Mouse (Mus musculus): ENCODE results near the gene Iqschfp. TPM values are rescaled to one million over a fixed set of nuclear protein-coding genes. Genes with fewer than 3 reads are reported as not detected.

The Iqschfp gene
- total and polyA plus RNA-seq, 2 experiments from 2014 or later: not detected

GRCm38 (mm10) chr3:68483517-68483916, 591.5 kb downstream of the Iqschfp start:
- WGBS: 92% methylated on average over 3 of the region's 3 CpGs
- DNase-seq (ENCODE audit: low spot score) (no peak), ATAC-seq (ENCODE audit: insufficient read depth, low read depth) (no peak)
- Histone ChIP-seq H3K36me3 (replicated peaks; ENCODE audit: control insufficient read depth, insufficient read depth, low read length) (no peaks in the 10 kb centered on the region), H3K27me3 (ENCODE audit: control insufficient read depth, insufficient read depth, low read length) (no peaks in the 10 kb centered on the region), H3K4me3 (ENCODE audit: low read depth, low read length) (no peak overlapping the region), H3K9ac (replicated peaks; ENCODE audit: low read depth, low read length) (no peak overlapping the region), H3K9me3 (replicated peaks; ENCODE audit: control insufficient read depth, low read length) (no peaks in the 10 kb centered on the region), H3K4me1 (ENCODE audit: control insufficient read depth, insufficient read depth) (no peaks in the 10 kb centered on the region), H3K27ac (ENCODE audit: low read depth) (no peak overlapping the region), H3K4me2 (ENCODE audit: low read depth, low read length) (no peak overlapping the region)
- TF ChIP-seq EP300 (IDR thresholded peaks at IDR 0.05; ENCODE audit: low read depth): no peak

- TF ChIP-seq CTCF (IDR thresholded peaks at IDR 0.05; ENCODE audit: low read depth) (no peak), EP300 (IDR thresholded peaks at IDR 0.05; ENCODE audit: low read depth) (no peak)
- H3K27ac ChIP-seq (ENCODE audit: low read depth): no peak overlapping the region
Measured at GRCm38 (mm10) chr3:68484021-68484420, 592.0 kb downstream of the Iqschfp start.

GRCm38 (mm10) chr3:68484561-68484960, 592.5 kb downstream of the Iqschfp start:
- DNase-seq (ENCODE audit: low spot score): no peak
- no peak for TF ChIP-seq EP300 (IDR thresholded peaks at IDR 0.05; ENCODE audit: low read depth)
- no peak for TF ChIP-seq CTCF (IDR thresholded peaks at IDR 0.05; ENCODE audit: low read depth)
- no peak overlapping the region for H3K27ac ChIP-seq (ENCODE audit: low read depth)
- H3K4me2 ChIP-seq (ENCODE audit: low read depth, low read length): no peak overlapping the region
- 60% methylated on average over 4 of the region's 4 CpGs for WGBS
- H3K27me3 ChIP-seq (ENCODE audit: control insufficient read depth, insufficient read depth, low read length): no peaks in the 10 kb centered on the region
- H3K36me3 ChIP-seq (replicated peaks; ENCODE audit: control insufficient read depth, insufficient read depth, low read length): no peaks in the 10 kb centered on the region
- H3K9me3 ChIP-seq (replicated peaks; ENCODE audit: control insufficient read depth, low read length): no peaks in the 10 kb centered on the region
- H3K4me1 ChIP-seq (ENCODE audit: control insufficient read depth, insufficient read depth): no peaks in the 10 kb centered on the region
- no peak overlapping the region for H3K9ac ChIP-seq (replicated peaks; ENCODE audit: low read depth, low read length)
- ATAC-seq (ENCODE audit: insufficient read depth, low read depth): no peak
- H3K4me3 ChIP-seq (ENCODE audit: low read depth, low read length): no peak overlapping the region

More at GRCm38 (mm10) chr3:68484021-68484420, 592.0 kb downstream of the Iqschfp start:
- Histone ChIP-seq H3K9ac (replicated peaks; ENCODE audit: low read depth, low read length) (no peak overlapping the region), H3K9me3 (replicated peaks; ENCODE audit: control insufficient read depth, low read length) (no peaks in the 10 kb centered on the region), H3K36me3 (replicated peaks; ENCODE audit: control insufficient read depth, insufficient read depth, low read length) (no peaks in the 10 kb centered on the region), H3K4me2 (ENCODE audit: low read depth, low read length) (no peak overlapping the region), H3K4me3 (ENCODE audit: low read depth, low read length) (no peak overlapping the region), H3K4me1 (ENCODE audit: control insufficient read depth, insufficient read depth) (no peaks in the 10 kb centered on the region), H3K27me3 (ENCODE audit: control insufficient read depth, insufficient read depth, low read length) (no peaks in the 10 kb centered on the region)
- WGBS: 87% methylated on average over 9 of the region's 9 CpGs
- DNase-seq (ENCODE audit: low spot score) (no peak), ATAC-seq (ENCODE audit: insufficient read depth, low read depth) (no peak)

- ATAC-seq (ENCODE audit: insufficient read depth, low read depth): no peak
- peaks cover 9% of the 10 kb centered on the region; the same call in 1 of the 2 replicates for H3K4me1 ChIP-seq (ENCODE audit: control insufficient read depth, insufficient read depth)
- 65% methylated on average over 1 of the region's 1 CpGs for WGBS
- TF ChIP-seq EP300 (IDR thresholded peaks at IDR 0.05; ENCODE audit: low read depth) (no peak), CTCF (IDR thresholded peaks at IDR 0.05; ENCODE audit: low read depth) (no peak)
- no peak overlapping the region for H3K4me2 ChIP-seq (ENCODE audit: low read depth, low read length)
- no peaks in the 10 kb centered on the region for H3K27me3 ChIP-seq (ENCODE audit: control insufficient read depth, insufficient read depth, low read length)
- no peak for DNase-seq (ENCODE audit: low spot score)
- no peak overlapping the region for H3K4me3 ChIP-seq (ENCODE audit: low read depth, low read length)
- H3K9me3 ChIP-seq (replicated peaks; ENCODE audit: control insufficient read depth, low read length): no peaks in the 10 kb centered on the region
- H3K36me3 ChIP-seq (replicated peaks; ENCODE audit: control insufficient read depth, insufficient read depth, low read length): no peaks in the 10 kb centered on the region; the same call in 1 of the 2 replicates
- no peak overlapping the region for H3K9ac ChIP-seq (replicated peaks; ENCODE audit: low read depth, low read length)
- H3K27ac ChIP-seq (ENCODE audit: low read depth): no peak overlapping the region
Measured at GRCm38 (mm10) chr3:68487621-68488020, 595.6 kb downstream of the Iqschfp start.

GRCm38 (mm10) chr3:68488316-68488715, 596.3 kb downstream of the Iqschfp start:
- no peaks in the 10 kb centered on the region for H3K9me3 ChIP-seq (replicated peaks; ENCODE audit: control insufficient read depth, low read length)
- DNase-seq (ENCODE audit: low spot score) (no peak), ATAC-seq (ENCODE audit: insufficient read depth, low read depth) (no peak)
- H3K4me1 ChIP-seq (ENCODE audit: control insufficient read depth, insufficient read depth): peaks cover 9% of the 10 kb centered on the region; the same call in 1 of the 2 replicates
- WGBS: 73% methylated on average over 5 of the region's 5 CpGs
- TF ChIP-seq CTCF (IDR thresholded peaks at IDR 0.05; ENCODE audit: low read depth): no peak
- H3K4me3 ChIP-seq (ENCODE audit: low read depth, low read length): no peak overlapping the region
- H3K27ac ChIP-seq (ENCODE audit: low read depth): no peak overlapping the region
- no peaks in the 10 kb centered on the region for H3K27me3 ChIP-seq (ENCODE audit: control insufficient read depth, insufficient read depth, low read length)
- H3K36me3 ChIP-seq (replicated peaks; ENCODE audit: control insufficient read depth, insufficient read depth, low read length): no peaks in the 10 kb centered on the region; the same call in 1 of the 2 replicates
- no peak overlapping the region for H3K9ac ChIP-seq (replicated peaks; ENCODE audit: low read depth, low read length)
- no peak overlapping the region for H3K4me2 ChIP-seq (ENCODE audit: low read depth, low read length)

GRCm38 (mm10) chr3:68491516-68491915, 599.5 kb downstream of the Iqschfp start:
- Histone ChIP-seq H3K9me3 (replicated peaks; ENCODE audit: control insufficient read depth, low read length) (no peaks in the 10 kb centered on the region), H3K36me3 (replicated peaks; ENCODE audit: control insufficient read depth, insufficient read depth, low read length) (no peaks in the 10 kb centered on the region; the same call in 1 of the 2 replicates), H3K27me3 (ENCODE audit: control insufficient read depth, insufficient read depth, low read length) (no peaks in the 10 kb centered on the region), H3K27ac (ENCODE audit: low read depth) (peak overlapping the region; percentile 100; the same call in 1 of the 2 replicates), H3K4me3 (ENCODE audit: low read depth, low read length) (no peak overlapping the region), H3K4me1 (ENCODE audit: control insufficient read depth, insufficient read depth) (peaks cover 17% of the 10 kb centered on the region), H3K9ac (replicated peaks; ENCODE audit: low read depth, low read length) (no peak overlapping the region), H3K4me2 (ENCODE audit: low read depth, low read length) (no peak overlapping the region)
- WGBS: 74% methylated on average over 6 of the region's 6 CpGs
- DNase-seq (ENCODE audit: low spot score): no peak
- no peak for ATAC-seq (ENCODE audit: insufficient read depth, low read depth)
- no peak for TF ChIP-seq EP300 (IDR thresholded peaks at IDR 0.05; ENCODE audit: low read depth)
- TF ChIP-seq CTCF (IDR thresholded peaks at IDR 0.05; ENCODE audit: low read depth): no peak
